Mouse (Mus musculus): Measurements from ENCODE around the gene Reep3.
"Not testable (repeated sequence)": the region's sequence is repeated elsewhere in the genome, so short reads cannot be mapped to it uniquely, and the experiment has no call there.

The Reep3 gene

GRCm38 (mm10) chr10:67023092-67023491, 73.7 kb downstream of the Reep3 start:
- no peak for DNase-seq (ENCODE audit: low read depth in 2 of 2, low spot score in 2 of 2)

- no peak for DNase-seq (ENCODE audit: low read depth in 2 of 2, low spot score in 2 of 2)
Observed at GRCm38 (mm10) chr10:67021494-67021893, 75.3 kb downstream of the Reep3 start.

GRCm38 (mm10) chr10:67018875-67019274, 77.9 kb downstream of the Reep3 start:
- DNase-seq (ENCODE audit: low read depth in 2 of 2, low spot score in 2 of 2), result no peak

GRCm38 (mm10) chr10:67017891-67018290, 78.9 kb downstream of the Reep3 start:
- DNase-seq (ENCODE audit: low read depth in 2 of 2, low spot score in 2 of 2), result no peak

GRCm38 (mm10) chr10:67017315-67017714, 79.4 kb downstream of the Reep3 start:
- DNase-seq (ENCODE audit: low read depth in 2 of 2, low spot score in 2 of 2), result no peak

- DNase-seq (ENCODE audit: low read depth in 2 of 2, low spot score in 2 of 2), result no peak
Observed at GRCm38 (mm10) chr10:67016615-67017278, 80.0 kb downstream of the Reep3 start.

GRCm38 (mm10) chr10:67014746-67015145, 82.0 kb downstream of the Reep3 start:
- no peak for DNase-seq (ENCODE audit: low read depth in 2 of 2, low spot score in 2 of 2)

- DNase-seq (ENCODE audit: low read depth in 2 of 2, low spot score in 2 of 2), result no peak
Observed at GRCm38 (mm10) chr10:67010521-67010920, 86.2 kb downstream of the Reep3 start.

GRCm38 (mm10) chr10:67004527-67005042, 92.2 kb downstream of the Reep3 start:
- DNase-seq (ENCODE audit: low read depth in 2 of 2, low spot score in 2 of 2), result peak in 1 of 2 experiments; percentile 10

GRCm38 (mm10) chr10:67003743-67004526, 92.8 kb downstream of the Reep3 start:
- DNase-seq (ENCODE audit: low read depth in 2 of 2, low spot score in 2 of 2), result peak; percentile 7 to 19

- DNase-seq (ENCODE audit: low read depth in 2 of 2, low spot score in 2 of 2), result no peak
Observed at GRCm38 (mm10) chr10:67003009-67003742, 93.6 kb downstream of the Reep3 start.

GRCm38 (mm10) chr10:67002207-67003008, 94.3 kb downstream of the Reep3 start:
- no peak for DNase-seq (ENCODE audit: low read depth in 2 of 2, low spot score in 2 of 2)

GRCm38 (mm10) chr10:67000958-67001615, 95.7 kb downstream of the Reep3 start:
- not testable (repeated sequence) for DNase-seq (ENCODE audit: low read depth in 2 of 2, low spot score in 2 of 2)

GRCm38 (mm10) chr10:67000136-67000535, 96.6 kb downstream of the Reep3 start:
- DNase-seq (ENCODE audit: low read depth in 2 of 2, low spot score in 2 of 2), result no peak

- no peak for DNase-seq (ENCODE audit: low read depth in 2 of 2, low spot score in 2 of 2)
Observed at GRCm38 (mm10) chr10:66998770-66999169, 98.0 kb downstream of the Reep3 start.

GRCm38 (mm10) chr10:66995181-66995580, 101.6 kb downstream of the Reep3 start:
- DNase-seq (ENCODE audit: low read depth in 2 of 2, low spot score in 2 of 2), result no peak

- DNase-seq (ENCODE audit: low read depth in 2 of 2, low spot score in 2 of 2), result no peak
Observed at GRCm38 (mm10) chr10:66994469-66994868, 102.3 kb downstream of the Reep3 start.

GRCm38 (mm10) chr10:66992591-66992990, 104.2 kb downstream of the Reep3 start:
- no peak for DNase-seq (ENCODE audit: low read depth in 2 of 2, low spot score in 2 of 2)

- DNase-seq (ENCODE audit: low read depth in 2 of 2, low spot score in 2 of 2), result no peak
Observed at GRCm38 (mm10) chr10:66990506-66990905, 106.2 kb downstream of the Reep3 start.

GRCm38 (mm10) chr10:66983043-66983442, 113.7 kb downstream of the Reep3 start:
- DNase-seq (ENCODE audit: low read depth in 2 of 2, low spot score in 2 of 2), result no peak

Data from CD8-positive naive resting alpha-beta T cell, adult 2 months (primary cell).